Mouse (Mus musculus) cerebellum, adult 9-10 months (tissue): ENCODE measurements around the gene 4930452B06Rik.
"Not testable (repeated sequence)": the region's sequence is repeated elsewhere in the genome, so short reads cannot be mapped to it uniquely, and the experiment has no call there.

ENCODE experiments used
- DNase-seq: peaks from one replicate; pipeline ENCODE4 v3.0.0; 2022

4930452B06Rik gene

DNA sequence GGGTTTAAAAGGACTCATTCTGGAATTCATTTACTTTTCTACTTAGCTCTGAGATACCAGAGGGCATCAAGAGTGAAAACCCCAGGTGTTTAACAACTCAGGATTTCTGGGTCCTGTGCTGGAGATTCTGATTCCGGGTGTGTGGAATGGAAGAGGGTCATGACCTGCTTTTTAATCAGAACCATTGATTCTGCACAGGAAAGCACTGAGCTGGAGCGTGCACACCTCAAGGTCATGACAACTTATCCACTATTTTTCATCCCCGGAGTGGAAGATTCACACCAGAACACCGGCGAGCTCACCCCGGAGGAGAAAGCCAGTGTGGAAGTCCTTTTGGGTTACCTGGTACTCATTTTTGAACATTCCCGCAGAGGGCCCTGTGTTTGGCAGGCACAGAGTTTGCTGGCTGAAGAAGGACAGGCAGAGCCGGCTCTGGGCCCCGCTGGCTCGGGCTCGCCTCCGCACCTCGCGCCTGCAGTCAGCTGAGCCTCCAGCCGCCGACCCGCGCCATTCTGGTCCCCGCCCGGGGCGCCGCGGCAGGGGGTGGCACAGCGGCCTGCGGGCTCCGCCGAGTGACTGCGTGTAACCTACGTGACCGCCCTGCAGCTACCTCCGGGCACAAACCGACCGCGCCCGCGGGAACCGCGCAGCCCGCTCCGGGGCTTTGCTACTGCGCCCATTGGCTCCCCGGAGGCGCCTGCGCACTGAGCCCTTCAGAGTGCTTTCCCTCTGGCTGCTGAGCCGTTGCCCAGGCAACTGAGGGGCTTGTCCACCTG is at the start of gene 4930452B06Rik:
TSS of gene 4930452B06Rik (minus strand) at position 605 of the 776 bp plus-strand sequence.
- peak; percentile 22 for DNase-seq

DNA sequence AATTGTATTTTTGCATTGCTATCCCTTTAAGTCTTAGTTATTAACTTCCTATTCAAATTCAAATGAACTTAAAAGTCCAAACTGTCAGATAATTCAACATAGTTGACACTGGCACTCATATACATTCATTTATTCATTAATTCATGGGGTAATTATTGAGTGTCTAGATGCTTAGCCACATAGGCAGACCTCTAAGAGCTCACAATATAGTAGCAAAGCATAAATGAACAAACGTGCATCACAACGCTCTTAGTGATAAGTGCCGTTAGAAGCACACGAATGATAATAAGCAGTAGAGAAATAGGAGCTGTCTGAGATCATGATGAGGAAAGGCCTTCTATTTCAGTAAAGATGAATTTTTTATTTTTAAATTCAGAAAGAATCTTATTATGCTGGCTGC is 46.6 kb upstream of the 4930452B06Rik start:
- no peak for DNase-seq

DNA sequence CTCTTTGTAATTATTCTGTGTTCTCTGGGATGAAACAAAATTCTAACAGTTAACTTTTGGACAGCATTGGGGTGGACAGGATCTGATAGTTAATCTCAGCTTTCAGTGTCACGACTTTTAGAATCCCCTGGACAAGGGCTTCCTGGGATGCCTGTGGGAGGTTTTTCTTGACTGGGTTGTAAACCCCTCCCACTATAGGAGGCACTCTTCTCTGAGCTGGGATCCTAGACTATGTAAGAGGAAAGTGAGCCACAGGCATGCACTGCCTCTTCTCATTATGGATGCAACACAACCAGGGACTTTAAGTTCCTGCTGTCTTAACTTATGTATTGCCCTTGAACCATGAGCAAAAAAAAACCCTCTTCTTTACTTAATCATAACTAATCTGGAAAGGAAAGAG is 23.4 kb upstream of the 4930452B06Rik start:
- DNase-seq = no peak

DNA sequence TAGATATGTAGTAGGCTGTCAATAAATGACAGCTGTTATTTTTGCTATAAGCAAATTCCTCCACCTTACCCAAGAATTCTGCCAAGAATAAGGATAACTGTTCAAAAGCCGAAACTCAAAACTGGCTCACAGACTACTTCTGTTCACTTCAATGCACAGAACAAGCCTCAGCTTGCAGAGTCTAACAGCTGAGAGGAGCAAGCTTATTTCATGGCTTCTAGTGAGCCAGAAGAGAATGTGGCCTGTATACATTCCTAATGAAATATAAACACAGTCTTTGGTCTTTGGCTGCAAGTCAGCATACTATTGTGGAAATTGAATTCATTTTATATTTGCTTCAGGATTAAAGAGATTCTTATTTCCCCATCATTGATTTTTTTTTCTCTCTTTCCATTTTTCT is 22.4 kb upstream of the 4930452B06Rik start:
- DNase-seq = no peak

DNA sequence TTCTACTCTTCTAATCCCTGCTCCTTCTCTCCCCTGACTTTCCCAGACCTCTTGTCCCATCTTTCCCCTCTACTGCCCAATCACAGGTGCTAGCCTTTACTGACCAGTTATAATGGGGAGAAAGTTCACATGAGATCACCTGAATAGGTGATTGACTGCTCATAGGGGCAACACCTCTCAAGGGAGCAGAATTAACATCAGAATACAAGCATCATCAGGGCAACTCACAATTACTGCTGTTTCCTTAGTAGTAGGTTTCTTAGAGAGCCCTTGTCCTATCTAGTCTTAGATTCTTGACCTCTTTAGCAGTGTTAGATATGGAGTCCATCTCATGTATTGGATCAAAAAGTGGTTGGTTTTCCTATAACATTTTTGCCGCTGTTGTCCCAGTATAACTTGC is 20.1 kb upstream of the 4930452B06Rik start:
- no peak for DNase-seq

DNA sequence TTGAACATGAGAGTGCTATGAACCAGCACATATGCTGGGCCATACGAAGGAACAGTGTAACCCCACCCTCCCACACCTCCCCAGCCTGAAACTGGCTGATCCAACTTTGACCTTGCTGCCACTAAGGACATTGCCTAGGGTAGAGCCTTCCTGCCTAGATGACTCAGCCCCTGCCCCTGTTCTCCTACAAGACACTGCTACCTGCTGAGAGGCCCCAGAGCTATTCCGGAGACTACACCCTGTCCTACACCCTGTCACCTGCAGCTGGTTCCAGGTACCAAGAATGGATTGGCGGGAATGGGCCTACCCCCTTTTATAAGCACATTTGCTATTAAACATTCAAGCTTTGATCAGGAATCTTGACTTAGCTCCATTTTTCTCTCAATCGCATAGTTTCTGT is 13.9 kb upstream of the 4930452B06Rik start:
- DNase-seq = no peak

DNA sequence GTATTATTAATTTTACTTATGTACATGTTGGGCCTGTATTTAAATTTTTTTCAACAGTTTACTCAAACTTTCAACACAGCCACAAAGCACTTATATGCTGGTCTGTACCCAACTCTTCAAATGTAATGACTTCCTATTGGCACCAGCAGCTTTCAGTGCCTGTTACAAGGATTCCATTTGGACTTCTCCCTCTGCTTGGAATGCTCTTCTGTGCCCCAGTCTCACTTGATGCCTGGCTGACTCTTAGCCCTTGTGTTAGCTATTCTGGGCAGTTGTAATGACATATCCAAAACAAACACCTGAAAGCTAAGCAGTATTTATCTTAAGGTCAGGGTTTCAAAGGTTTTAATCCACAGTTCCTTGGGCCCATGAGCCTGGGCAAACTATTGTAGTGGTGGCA is 5.7 kb downstream of the 4930452B06Rik start:
- DNase-seq = no peak

DNA sequence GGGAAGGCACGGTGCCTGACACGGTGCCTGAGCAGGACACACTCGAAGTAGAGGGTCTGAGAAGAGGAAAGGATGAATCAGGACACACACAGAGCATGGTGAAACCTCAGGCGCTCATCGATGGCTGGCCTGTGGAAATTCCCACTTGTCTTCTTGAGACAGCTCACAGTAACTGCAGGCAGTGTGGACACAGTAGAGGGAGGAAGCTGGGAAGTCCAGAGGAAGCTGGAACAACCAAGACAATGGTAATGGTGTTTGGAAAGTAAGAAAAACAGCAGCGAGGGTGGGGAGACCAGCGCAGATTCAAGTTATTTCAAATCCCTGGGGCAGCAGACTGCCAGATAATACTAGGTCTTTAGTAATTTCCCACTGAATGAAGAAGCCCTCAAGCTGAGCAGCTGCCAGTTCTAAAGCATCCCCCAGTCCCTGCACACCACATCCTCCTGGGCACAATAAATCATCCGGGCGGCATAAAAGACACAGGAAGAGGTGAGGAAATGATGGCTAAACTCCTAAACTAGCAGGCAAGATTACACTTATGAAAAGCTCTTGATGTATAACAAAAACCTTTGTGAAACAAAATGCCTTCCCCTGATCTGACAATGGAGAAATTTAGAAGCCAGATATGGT is 24.3 kb downstream of the 4930452B06Rik start:
- no peak for DNase-seq

DNA sequence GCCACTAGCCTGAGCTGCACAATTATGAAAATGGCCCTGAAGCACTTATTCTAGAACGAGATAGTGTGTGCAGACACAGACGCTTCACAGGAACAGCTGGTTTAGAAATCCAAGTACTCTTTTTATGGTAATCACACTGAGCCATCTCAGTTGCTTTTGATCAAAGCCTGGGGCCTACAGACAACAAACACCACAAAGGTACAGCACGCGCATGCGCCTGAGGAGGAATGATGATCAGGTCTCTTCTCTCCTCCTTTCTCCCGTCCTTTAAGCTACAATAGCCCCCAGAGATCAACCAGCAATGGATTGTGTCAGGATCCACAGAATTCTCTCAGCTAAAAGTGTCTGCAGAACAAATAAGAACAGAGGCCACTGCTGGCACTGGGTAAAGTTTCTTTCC is 33.8 kb downstream of the 4930452B06Rik start:
- no peak for DNase-seq

DNA sequence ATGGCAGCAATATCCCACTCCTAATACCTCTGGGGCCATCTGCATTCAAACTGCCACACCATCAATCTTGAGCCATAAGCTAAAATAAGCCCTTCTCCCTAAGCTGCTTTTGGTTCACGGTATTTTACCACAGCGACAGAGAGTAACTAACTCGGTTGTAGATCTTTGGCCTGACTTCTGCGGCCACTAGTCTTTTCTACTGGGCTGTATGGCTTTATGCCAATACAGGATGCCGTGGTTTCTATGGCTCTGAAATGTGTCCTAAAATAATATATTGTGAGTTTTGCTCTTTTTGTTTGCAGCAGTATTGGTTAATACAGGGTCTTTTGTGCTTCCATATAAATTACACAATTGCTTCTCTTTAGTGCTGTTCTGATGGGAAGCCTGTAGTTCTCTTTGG is 37.6 kb downstream of the 4930452B06Rik start:
- no peak for DNase-seq

DNA sequence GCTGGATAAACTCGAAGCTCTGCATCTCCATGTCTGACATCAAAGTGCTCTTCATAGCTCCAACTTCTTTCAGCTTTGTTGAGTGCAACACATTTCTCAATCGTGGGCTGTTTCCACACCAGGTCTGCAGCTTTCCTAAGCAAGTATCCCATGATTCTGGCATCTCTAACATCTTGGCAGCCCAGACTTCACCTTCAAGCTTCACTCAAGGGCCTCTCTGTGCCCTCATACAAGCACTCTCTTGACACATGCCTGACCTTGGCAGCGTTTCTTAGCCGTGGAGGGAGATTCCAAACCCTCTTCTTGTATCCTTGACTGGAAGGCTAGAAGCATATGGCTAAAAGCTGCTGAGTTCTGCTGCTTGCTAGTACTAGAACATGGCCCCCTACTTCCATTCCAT is 38.6 kb downstream of the 4930452B06Rik start:
- no peak for DNase-seq

DNA sequence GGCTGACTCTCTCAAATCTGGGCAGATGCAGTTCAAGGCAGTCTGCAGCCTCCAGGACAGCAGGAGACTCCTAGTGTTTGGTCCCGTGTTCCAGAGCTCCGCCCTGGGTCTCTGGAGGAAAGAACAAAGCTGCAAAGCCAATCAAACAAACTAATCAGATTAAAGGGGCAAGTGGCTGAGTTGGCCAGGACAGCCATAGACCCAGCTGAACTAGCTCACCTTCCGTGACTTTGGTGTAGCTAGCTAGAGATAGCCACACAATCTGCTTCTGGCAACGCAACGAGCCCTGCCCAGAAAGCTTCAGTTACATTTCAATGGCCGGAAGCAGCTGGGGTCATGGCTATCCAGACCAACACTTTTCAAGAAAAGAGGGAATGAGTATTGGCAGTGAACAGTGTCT is 44.9 kb downstream of the 4930452B06Rik start:
- DNase-seq = no peak

DNA sequence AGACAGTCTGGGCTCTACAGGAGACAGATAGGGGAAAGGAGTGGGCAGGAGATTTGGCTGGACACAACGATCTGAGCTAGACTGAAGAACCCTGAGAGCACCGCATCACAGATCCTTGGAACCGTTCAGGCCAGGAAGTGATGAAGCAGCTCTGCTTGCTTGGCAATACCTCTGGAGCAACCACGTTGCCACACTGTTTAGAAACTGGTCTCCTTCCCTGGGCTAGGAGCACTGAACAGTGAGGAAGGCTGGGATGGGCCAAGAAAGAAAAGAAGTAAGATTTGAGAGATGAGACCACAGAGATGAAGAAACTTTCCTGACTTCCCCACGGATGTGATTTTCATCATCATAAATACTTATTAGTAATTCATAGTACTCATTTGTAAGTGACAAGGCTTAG is 45.5 kb downstream of the 4930452B06Rik start:
- DNase-seq = no peak

DNA sequence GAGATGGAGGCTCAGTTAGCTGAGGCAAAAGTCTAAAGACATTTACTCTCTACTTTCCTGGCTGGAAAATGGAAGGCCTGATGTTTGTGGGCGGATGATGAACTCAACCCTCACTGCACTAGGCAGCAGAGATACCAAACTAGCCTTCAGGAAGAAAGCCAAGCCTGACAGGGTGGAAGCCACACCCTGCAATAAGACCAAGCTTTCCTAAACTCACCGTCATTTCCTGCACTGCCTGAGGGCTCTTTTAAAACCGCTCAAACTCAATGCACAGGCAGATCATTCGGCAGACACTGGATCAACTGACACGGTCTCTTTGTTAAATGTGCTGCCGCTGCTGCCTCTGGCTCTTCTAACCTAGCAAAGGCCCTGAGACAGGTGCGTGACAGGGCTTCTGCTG is 50.4 kb downstream of the 4930452B06Rik start:
- no peak for DNase-seq

DNA sequence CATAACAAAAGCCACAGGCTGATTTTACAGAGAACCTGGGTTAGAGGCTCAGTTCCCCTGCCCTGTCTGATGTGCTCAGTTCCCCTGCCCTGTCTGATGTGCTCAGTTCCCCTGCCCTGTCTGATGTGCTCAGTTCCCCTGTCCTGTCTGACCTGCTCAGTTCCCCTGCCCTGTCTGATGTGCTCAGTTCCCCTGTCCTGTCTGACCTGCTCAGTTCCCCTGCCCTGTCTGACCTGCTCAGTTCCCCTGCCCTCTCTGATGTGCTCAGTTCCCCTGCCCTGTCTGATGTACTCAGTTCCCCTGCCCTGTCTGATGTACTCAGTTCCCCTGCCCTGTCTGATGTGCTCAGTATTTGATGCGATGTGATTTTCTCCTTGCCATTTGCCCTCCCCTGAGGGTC is 51.6 kb downstream of the 4930452B06Rik start:
- DNase-seq = not testable (repeated sequence)

DNA sequence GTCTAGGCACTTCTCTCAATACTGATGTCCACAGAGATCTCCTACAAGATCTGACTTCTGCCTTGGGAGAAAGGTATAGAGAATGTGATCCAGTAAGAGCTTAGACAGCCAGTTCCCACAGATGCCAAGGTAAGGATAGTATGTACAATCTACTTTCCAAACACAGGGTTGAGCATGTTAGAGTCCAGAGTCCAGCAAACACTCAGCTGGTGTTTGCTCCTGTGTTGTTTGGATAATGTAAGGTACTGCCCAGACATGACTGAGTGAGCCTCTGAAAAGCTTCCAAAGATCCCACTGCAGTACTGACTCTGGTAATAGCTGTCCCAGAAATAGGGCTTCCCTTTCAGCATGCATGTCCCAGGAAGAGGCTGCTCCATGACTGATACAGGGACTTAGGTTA is 54.0 kb downstream of the 4930452B06Rik start:
- no peak for DNase-seq

DNA sequence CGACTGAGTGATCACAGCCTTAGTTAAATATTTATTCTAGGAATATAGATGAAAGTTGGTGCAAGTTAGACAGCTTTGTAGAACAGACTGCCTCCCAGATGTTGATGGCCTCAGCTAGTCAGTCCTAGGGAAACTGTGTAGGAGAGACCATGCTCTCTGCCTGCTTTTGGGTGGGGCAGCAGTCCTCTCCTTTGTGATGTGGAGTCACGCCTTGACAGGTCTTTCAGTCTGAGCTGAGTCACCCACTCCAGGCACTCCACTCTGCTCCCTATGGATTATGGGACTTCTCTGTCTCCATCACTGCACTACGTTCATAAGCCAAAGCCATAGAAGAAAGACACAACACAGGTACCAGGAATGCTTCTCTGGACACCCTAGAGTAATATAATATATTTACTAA is 55.9 kb downstream of the 4930452B06Rik start:
- DNase-seq = no peak

DNA sequence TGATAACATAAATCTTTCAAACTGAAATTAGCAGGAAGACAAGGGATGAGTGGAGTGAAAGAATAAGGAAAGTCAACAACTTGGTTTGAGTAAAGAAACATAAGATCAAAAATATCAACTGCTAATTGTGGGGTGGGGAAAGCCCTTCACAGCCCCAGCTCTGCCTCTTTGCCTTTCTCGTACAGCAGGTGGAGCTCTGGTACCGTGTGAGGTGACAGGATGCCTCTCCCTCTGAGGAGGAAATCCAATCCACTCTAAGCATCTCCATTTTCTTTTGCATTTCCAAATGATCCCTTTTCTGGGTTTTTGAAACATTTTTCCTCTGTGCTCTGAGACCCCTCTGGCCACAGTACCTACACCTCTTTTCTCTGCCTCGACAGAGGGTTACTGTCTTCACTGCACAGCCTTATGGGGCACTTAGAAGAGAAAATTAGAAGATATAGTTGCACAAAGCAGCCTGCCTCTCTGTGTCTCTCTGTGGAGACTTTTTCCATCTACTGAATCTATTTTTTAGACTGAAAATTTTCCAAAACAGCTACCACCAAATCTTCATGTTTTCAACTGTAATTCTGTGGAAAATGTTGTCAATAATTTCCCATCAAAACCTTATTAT is 57.4 kb downstream of the 4930452B06Rik start:
- peak; percentile 21 for DNase-seq

DNA sequence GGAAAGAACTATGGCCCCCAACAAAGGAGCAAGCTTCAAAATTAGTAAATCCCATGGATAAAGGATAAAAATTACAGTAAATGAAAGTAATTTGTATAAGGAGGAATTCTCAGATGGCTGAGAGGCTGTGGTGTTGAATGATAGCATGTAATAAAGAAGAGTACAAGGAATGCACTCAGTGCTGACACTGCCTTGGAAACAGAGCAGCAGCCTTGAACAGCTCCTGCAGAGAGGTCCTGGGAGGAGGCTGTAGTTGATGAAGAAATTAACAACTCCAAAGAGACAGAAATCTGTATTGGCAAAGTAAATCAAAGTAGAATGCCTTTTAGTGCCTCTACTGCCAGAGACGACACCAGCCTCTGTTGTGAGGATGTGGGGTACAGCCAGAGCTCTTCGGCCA is 61.1 kb downstream of the 4930452B06Rik start:
- DNase-seq = no peak

DNA sequence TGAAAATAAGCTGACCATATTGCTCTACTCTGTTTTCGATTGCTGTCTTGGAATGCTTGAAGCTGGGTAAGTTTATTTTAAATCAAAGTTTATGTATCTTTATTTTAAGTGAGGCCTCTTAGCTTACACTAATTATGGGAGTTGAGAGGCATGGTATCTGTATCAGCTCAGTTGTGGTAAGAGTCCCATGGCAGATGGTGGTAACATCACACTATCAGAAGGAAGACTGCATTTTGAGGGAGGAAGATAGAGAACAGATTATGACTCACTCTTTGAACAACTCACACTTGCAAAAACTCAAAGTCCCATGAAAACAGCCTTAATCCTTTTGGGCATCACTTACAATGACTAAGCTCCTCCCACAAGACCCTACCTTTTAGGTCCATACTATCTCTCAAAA is 81.0 kb downstream of the 4930452B06Rik start:
- DNase-seq = no peak

DNA sequence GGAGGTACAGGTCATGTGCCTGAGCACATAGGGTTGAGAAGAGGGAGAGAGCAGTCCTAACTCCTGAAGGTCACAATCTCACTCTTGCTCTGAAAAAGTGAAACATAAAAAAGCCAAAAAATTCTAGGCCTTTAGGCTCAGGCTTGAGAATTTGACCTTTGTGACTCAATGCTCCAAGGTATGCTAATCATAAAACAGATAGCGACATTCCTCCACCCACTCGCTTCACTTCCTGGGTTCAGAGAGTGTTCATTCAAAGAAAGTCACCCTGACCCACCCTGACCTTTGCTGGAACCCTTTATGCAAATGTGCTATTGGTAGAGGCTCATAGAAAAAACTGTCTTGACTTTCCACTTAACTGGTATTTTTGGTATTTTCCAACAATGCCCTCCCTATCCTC is 115.0 kb downstream of the 4930452B06Rik start:
- DNase-seq = not testable (repeated sequence)

DNA sequence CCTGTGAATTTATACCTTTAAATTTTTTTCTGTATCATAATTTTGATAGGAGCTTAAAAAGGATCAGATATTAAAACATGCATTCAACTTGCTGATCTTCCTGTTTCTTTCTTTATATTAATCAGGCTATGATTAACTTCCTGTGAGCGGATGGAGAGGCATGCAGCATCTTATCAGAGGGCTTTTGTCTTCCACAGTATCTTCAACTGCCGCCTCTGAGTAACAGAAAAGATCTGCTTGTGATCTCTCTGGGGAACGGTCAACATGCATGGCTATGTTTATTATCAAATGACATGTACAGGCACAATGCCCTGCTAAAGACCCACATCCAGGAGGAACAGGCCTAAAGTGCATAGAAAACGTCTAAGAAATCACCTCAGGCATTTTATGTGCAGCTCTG is 116.9 kb downstream of the 4930452B06Rik start:
- no peak for DNase-seq

DNA sequence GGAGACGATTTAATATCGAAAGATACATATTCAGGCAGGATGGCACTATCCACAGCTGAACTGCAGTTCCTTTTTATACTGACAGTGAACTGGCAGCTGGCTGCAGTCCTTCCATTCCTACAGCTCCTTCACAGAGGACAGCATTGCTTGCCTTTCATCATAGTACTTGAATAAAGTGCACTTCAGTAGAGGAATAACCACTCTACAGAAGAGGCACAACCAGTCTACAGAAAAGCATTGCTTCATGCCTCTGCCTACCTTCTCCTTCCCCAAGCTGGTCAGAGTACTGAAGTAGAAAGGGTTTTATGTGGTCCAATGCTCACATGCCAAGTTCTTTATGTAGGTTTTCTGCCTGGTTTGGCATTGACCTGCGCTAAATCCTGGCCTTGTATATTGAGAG is 130.0 kb downstream of the 4930452B06Rik start:
- DNase-seq = no peak

DNA sequence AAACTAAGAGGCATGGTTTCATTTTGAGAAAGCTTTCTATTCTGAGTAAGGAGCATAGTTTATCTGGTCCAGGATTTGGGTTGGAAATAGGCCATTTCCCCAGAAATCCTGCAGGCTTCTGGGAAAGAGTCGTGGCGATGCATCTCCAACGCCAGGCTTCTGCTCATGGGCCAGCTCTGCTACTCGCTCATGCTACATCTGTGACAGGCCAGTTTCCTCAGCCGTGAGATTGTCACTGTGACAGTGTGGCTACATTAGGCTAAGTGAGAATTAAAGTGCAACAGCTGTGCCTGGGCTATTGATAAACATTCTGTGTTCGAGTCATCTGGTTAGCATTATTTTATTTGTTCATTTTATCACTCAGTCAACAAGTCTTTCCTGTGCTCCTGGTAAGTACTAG is 140.8 kb downstream of the 4930452B06Rik start:
- DNase-seq = no peak
